Mouse (Mus musculus) intestine, embryonic 16.5 days (tissue): ENCODE data around the gene Anapc16. TPM values are rescaled to one million over a fixed set of nuclear protein-coding genes. Genes with fewer than 3 reads are reported as not detected.

Source experiments
- ATAC-seq: fragments of 200-750 bp; cut with Nextera tagmentation; 2 replicates; pipeline ENCODE4 v1.8.0; 2017; ENCODE audit warnings: moderate TSS enrichment, moderate library complexity
- H3K27ac ChIP-seq: fragments of 300-500 bp; sonication (generic); 2 replicates; pipeline ENCODE4 v1.5.1; 2014; ENCODE audit warnings: mild to moderate bottlenecking, low read length
- H3K27me3 ChIP-seq: fragments of 300-500 bp; sonication (generic); replicated peaks from 2 replicates; pipeline ENCODE4 v1.6.1; 2014; ENCODE audit warnings: low read length, control low read depth, mixed read lengths; ENCODE audit not compliant: control insufficient read depth, insufficient read depth
- H3K36me3 ChIP-seq: fragments of 300-500 bp; sonication (generic); 2 replicates; pipeline ENCODE4 v1.6.1; 2014; ENCODE audit warnings: low read length, control low read depth; ENCODE audit not compliant: control insufficient read depth, insufficient read depth
- H3K4me1 ChIP-seq: fragments of 300-500 bp; sonication (generic); 2 replicates; pipeline ENCODE4 v1.6.1; 2014; ENCODE audit warnings: low read length, control low read depth, mixed read lengths; ENCODE audit not compliant: control insufficient read depth, insufficient read depth
- H3K4me2 ChIP-seq: fragments of 300-500 bp; sonication (generic); 2 replicates; pipeline ENCODE4 v1.6.1; 2014; ENCODE audit warnings: low read depth, low read length, control low read depth
- H3K4me3 ChIP-seq: fragments of 300-500 bp; sonication (generic); 2 replicates; pipeline ENCODE4 v1.5.1; 2014; ENCODE audit warnings: mild to moderate bottlenecking, low read length
- H3K9ac ChIP-seq: fragments of 300-500 bp; sonication (generic); 2 replicates; pipeline ENCODE4 v1.6.1; 2014; ENCODE audit warnings: low read depth, low read length
- H3K9me3 ChIP-seq: fragments of 300-500 bp; sonication (generic); 2 replicates; pipeline ENCODE4 v1.6.1; 2016; ENCODE audit warnings: low read length, control low read depth; ENCODE audit not compliant: control insufficient read depth
- WGBS: fragments of 180-500 bp; shearing (Covaris S2); extraction: QIAGEN DNeasy Blood & Tissue Kit; methylation state at CpG from one replicate; pipeline ENCODE4 v1.1.7; 2014; 5-methylcytosine and 5-hydroxymethylcytosine counted together
- polyA plus RNA-seq: library from polyadenylated mRNA; unstranded; fragments of >200 nt; fragmentation: Nextera tagmentation; extraction: Ambion mirVana; gene quantifications from 2 replicates; pipeline ENCODE4 v1.2.1, GENCODE M21; 2015

Gene Anapc16
- polyA plus RNA-seq, 1 experiment from 2014 or later = 97.8 TPM

DNA sequence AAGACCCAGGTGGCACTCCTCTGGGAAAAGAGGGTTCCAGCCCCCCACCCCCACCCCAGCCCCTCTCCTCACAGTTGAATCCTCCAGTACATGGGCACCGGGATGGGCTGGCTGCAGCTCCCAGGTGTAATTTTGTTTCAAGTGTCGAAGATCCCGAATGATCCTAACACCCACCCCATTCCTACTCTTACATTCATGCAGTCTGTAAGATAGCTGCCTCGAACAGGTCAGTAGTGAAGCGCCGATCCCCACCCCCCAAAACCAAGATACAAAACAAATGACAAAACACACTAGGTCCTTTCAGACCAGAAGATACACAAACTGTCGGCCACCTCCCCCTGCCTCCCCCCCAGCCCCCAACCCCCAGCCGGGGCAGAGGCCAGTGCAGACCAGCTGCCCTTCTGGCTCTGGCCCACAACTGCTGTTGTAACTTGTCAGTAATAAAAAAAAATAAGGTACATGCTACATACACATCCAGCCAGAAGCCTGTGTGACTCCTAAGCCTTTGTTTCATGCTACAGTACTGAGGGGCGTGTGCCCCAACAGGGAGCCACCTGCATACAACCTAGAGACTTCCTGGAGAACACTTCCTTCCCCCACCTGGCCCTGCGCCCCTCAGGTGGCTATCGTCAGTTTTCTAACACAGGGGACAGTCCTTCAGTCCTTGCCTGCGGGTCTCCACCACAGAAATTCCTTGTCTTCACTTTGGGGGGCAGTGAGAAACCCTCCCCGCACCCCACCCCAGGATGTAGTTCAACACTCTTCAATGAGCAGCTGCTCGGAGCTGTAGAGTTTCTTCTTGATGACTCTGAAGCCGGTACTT lies 52.9 kb downstream of the Anapc16 start:
- 33% methylated on average over 15 of the region's 15 CpGs for WGBS
- no peaks in the 10 kb centered on the region for H3K9me3 ChIP-seq
- peak overlapping the region; percentile 98 for H3K9ac ChIP-seq
- H3K36me3 ChIP-seq = no peaks in the 10 kb centered on the region
- H3K27me3 ChIP-seq = no peaks in the 10 kb centered on the region
- peak overlapping the region; percentile 95 for H3K4me3 ChIP-seq
- peak overlapping the region; percentile 94 for H3K27ac ChIP-seq
- peak overlapping the region; percentile 85 for H3K4me2 ChIP-seq
- H3K4me1 ChIP-seq = peaks cover 35% of the 10 kb centered on the region
- ATAC-seq = no peak

DNA sequence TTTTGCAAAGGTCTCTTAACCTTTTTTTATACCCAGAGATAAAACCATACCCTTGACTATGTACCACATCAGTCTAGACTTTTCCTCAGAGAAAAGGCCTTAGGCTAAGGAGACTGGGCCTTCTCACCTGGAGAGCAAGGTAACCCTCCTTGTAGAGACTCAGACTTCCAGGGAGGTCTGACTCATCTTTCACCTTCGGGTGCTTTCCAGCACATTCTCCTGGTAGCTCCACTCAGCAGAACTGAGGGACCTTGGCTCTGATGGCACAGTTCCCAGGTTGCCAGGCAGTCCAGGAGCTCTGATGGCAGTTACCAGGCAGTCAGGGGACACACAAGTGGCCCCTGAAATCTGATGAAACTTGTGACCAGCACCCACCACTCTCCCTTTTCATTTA lies 53.7 kb downstream of the Anapc16 start:
- Histone ChIP-seq H3K4me2 (peak overlapping the region; percentile 85), H3K27ac (peak overlapping the region; percentile 94), H3K4me3 (peak overlapping the region; percentile 95), H3K4me1 (peaks cover 35% of the 10 kb centered on the region), H3K9ac (peak overlapping the region; percentile 98), H3K9me3 (no peaks in the 10 kb centered on the region), H3K27me3 (no peaks in the 10 kb centered on the region), H3K36me3 (no peaks in the 10 kb centered on the region)
- WGBS = 41% methylated on average over 1 of the region's 1 CpGs
- ATAC-seq = no peak

DNA sequence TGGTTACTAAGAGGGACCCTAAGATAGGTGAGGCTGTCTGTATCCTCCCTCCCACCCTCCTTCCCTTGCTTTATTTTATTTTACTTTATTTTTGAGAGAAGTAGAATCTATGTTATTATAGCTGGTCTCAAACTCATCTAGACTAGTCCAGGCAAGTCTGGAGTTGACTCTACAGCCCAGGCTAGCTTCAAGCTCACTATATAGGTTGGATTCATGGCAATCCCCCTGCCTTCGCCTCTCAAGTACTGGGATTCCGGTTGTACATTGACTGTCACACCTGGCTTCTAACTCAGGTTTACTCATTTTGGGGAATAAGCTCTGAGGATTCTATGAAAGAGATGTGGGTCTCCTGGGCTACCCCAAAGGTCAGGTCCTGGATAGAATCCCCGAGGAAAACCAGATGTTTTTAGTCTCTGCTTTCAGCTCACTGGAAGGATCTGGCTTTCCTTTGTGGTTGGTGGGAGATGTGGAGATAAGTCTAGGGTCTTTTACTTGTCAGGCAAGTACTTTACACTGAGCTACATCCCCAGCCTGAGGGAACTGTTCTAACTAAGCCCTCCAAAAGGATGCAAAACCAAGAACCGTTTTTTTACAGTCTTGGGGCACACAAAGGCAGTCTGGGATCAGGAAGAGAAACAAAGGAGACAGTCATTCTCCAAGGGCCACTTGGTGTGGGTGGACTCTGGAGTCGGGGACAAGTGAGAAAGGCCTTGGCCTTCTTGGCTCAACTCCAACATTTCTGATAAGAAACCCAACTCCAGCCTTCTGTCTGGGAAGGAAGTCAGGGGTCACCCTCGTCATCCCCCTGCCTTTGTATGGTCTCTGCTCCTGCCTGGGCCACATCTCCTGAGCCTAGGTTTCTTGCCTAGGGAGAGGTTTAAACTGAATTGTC lies 54.3 kb downstream of the Anapc16 start:
- H3K9ac ChIP-seq = peak overlapping the region; percentile 98; the same call in 1 of the 2 replicates
- WGBS = 47% methylated on average over 6 of the region's 6 CpGs
- no peaks in the 10 kb centered on the region for H3K36me3 ChIP-seq
- H3K27ac ChIP-seq = peak overlapping the region; percentile 94
- no peaks in the 10 kb centered on the region for H3K27me3 ChIP-seq
- ATAC-seq = peak; percentile 18
- 0 out of 2 replicates have a peak overlapping the region, but pooled peaks have one; percentile 95 for H3K4me3 ChIP-seq
- no peaks in the 10 kb centered on the region for H3K9me3 ChIP-seq
- peaks cover 35% of the 10 kb centered on the region for H3K4me1 ChIP-seq
- peak overlapping the region; percentile 6; the same call in 1 of the 2 replicates for H3K4me2 ChIP-seq

DNA sequence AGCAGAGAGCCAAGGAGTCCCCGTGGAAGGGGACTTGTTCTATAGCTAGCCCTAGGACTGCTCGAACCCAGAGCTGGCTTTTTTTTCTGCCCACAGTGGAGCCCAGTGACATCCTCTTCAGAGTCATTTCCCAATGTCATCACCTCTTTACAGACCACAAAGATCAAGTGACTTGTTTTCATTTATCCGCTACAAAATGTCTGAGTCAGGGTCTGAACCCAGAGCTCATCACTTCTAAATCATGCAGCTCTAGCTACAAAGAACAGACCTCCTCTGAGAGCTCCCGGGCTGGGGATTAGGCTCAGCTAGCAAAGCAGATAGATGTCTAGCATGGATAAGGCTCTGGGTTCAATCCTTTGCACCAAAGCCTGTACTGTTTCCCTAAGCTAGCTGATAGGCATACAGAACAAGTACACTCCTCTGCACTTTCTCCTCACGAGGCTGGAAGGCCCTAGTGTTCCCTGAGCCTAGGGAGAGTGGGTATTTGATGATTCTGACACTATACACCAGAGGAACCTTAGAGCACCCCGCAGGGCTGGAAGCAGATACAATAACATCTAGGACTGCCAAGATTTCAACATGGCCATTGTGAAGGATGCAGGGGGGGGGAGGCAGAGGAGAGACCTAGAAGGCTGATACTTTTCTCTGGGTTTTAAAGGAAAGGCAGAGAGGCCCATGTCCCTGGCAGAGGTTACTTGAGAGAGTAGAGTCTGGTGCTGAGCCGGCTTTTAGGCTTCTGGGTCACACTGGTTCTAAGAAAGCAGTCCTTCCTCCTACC lies 55.5 kb downstream of the Anapc16 start:
- Histone ChIP-seq H3K4me3 (no peak overlapping the region), H3K9me3 (no peaks in the 10 kb centered on the region), H3K4me2 (no peak overlapping the region), H3K36me3 (no peaks in the 10 kb centered on the region), H3K27me3 (no peaks in the 10 kb centered on the region), H3K4me1 (peaks cover 37% of the 10 kb centered on the region), H3K9ac (no peak overlapping the region), H3K27ac (peak overlapping the region; percentile 45; the same call in 1 of the 2 replicates)
- 70% methylated on average over 7 of the region's 7 CpGs for WGBS
- no peak for ATAC-seq

DNA sequence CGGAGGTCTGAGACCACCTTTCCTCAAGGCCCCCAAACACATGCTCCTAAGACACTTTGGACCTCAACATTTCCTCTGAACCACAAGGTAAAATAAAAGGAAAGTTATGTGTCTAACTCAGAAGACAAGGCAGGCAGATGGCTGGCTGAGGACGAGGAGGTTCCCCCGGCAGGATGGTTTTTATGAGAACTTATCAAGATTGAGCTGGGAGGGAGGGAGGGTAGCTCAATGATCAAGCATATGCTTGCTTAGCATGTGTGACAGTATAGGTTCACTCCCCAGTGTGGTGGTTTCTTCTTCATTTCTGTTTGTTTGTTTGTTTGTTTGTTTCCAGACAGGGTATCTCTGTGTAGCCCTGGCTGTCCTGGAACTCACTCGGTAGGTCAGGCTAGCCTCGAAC lies 56.6 kb downstream of the Anapc16 start:
- Histone ChIP-seq H3K27me3 (no peaks in the 10 kb centered on the region), H3K9ac (no peak overlapping the region)
- ATAC-seq = no peak

DNA sequence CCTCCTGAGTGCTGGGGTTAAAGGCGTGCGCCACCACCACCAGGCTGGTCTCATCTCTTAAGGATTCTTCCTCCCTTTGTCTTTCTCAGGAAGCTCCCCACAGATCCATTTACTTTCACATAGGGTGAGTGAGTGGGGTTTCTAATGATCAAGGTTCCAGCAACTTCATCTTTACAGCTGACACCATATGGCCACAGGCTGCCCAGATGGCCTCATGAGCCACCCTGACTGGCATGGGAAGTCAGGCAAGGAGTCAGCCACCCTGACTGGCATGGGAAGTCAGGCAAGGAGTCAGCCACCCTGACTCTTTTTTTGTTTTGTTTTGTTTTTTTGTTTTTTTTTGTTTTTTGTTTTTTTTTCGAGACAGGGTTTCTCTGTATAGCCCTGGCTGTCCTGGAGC lies 57.5 kb downstream of the Anapc16 start:
- H3K4me3 ChIP-seq = no peak overlapping the region
- H3K27ac ChIP-seq = no peak overlapping the region
- no peak overlapping the region for H3K4me2 ChIP-seq
- no peaks in the 10 kb centered on the region for H3K36me3 ChIP-seq
- ATAC-seq = no peak
- H3K4me1 ChIP-seq = peaks cover 40% of the 10 kb centered on the region
- H3K9me3 ChIP-seq = no peaks in the 10 kb centered on the region
- H3K27me3 ChIP-seq = no peaks in the 10 kb centered on the region
- 93% methylated on average over 3 of the region's 3 CpGs for WGBS
- no peak overlapping the region for H3K9ac ChIP-seq

More for the DNA sequence above, 56.6 kb downstream of the Anapc16 start:
- peaks cover 40% of the 10 kb centered on the region for H3K4me1 ChIP-seq
- H3K9me3 ChIP-seq = no peaks in the 10 kb centered on the region
- H3K4me2 ChIP-seq = no peak overlapping the region
- 82% methylated on average over 5 of the region's 5 CpGs for WGBS
- no peak overlapping the region for H3K4me3 ChIP-seq
- H3K27ac ChIP-seq = no peak overlapping the region
- no peaks in the 10 kb centered on the region for H3K36me3 ChIP-seq

DNA sequence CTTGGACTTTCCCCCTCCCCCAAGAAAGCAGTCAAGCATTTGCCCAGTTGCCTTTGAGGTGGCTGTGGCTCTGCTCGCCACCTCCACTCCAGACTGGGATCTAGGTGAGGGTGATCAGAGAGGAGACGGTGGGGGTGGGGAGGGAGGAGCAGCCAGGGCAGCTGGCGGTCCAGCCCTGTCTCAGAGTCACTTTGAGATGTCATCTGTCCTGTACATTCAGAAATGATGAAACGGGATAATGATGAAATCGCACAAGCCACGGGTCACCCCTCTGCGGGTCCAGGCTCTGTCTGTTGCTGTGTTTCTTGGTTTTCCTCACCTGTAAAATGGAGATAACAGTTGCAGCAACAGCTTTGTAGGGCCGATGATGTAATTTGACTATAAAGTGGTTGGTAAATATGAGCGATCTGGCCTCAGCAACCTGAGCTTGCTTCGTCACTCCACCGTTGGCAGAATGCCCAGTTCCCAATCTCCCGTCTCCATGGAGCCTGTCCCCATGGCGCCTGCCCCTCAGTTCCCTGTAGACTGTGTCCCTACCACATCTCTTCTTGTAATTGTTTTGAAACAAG lies 59.4 kb downstream of the Anapc16 start:
- H3K9ac ChIP-seq = peak overlapping the region; percentile 64
- H3K4me3 ChIP-seq = peak overlapping the region; percentile 36
- peaks cover 23% of the 10 kb centered on the region for H3K4me1 ChIP-seq
- H3K27me3 ChIP-seq = no peaks in the 10 kb centered on the region
- H3K4me2 ChIP-seq = peak overlapping the region; percentile 73
- ATAC-seq = peak; percentile 89
- H3K36me3 ChIP-seq = no peaks in the 10 kb centered on the region
- H3K9me3 ChIP-seq = no peaks in the 10 kb centered on the region
- 33% methylated on average over 13 of the region's 13 CpGs for WGBS
- H3K27ac ChIP-seq = peak overlapping the region; percentile 66

DNA sequence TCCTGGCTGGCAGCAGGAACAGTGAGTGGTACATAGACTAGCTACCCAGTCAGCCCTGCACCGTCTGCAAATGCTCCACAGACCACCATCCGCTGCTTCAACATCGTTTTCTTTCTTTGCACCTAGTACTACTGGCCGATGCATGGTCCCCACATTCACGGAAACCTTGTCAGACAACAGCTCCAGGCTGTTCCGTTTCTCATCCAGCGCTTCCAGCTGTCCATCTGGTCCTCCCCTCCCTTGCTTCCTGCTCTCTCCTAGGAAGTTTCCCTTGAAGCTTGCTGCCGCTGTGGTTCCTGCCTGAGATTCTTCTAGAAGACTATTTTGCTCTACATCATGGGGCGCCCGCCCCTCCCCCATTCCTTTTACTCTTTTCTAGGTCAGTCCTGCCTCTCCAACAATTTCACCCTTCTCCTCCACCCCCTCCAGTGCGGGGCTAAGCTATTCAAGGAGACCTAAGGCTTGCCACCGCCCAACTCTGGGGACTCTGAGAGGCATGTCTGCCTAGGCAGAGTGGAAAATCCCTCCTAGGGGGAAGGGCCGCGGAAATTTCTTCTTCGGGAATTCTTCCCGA lies 60.0 kb downstream of the Anapc16 start:
- Histone ChIP-seq H3K27ac (peak overlapping the region; percentile 66), H3K36me3 (no peaks in the 10 kb centered on the region), H3K4me2 (peak overlapping the region; percentile 73), H3K4me3 (peak overlapping the region; percentile 36), H3K27me3 (no peaks in the 10 kb centered on the region), H3K9me3 (no peaks in the 10 kb centered on the region), H3K9ac (peak overlapping the region; percentile 64), H3K4me1 (peaks cover 18% of the 10 kb centered on the region)
- peak; percentile 46 for ATAC-seq
- 2% methylated on average over 16 of the region's 16 CpGs for WGBS
